Mouse (Mus musculus) lung, embryonic 15.5 days (tissue): Measurements from ENCODE around the gene Cdpf1. TPM values are rescaled to one million over a fixed set of nuclear protein-coding genes. Genes with fewer than 3 reads are reported as not detected.

Experiments
- ATAC-seq: fragments of 200-750 bp; cut with Nextera tagmentation; 2 replicates; pipeline ENCODE4 v1.8.0; 2017; ENCODE audit warnings: moderate number of reproducible peaks, borderline replicate concordance; ENCODE audit not compliant: low FRiP score, low TSS enrichment; ENCODE audit errors: extremely low read depth
- H3K27ac ChIP-seq: fragments of 300-500 bp; sonication (generic); 2 replicates; pipeline ENCODE4 v1.5.1; 2015; ENCODE audit warnings: moderate library complexity, mild to moderate bottlenecking, inconsistent platforms
- H3K27me3 ChIP-seq: fragments of 300-500 bp; sonication (generic); 2 replicates; pipeline ENCODE4 v1.6.1; 2015; ENCODE audit warnings: inconsistent platforms
- H3K36me3 ChIP-seq: fragments of 300-500 bp; sonication (generic); 2 replicates; pipeline ENCODE4 v1.6.1; 2015; ENCODE audit warnings: inconsistent platforms
- H3K4me1 ChIP-seq: fragments of 300-500 bp; sonication (generic); 2 replicates; pipeline ENCODE4 v1.6.1; 2015; ENCODE audit warnings: inconsistent platforms
- H3K4me2 ChIP-seq: fragments of 300-500 bp; sonication (generic); 2 replicates; pipeline ENCODE4 v1.6.1; 2015; ENCODE audit warnings: inconsistent platforms, mild to moderate bottlenecking, moderate library complexity
- H3K4me3 ChIP-seq: fragments of 300-500 bp; sonication (generic); 2 replicates; pipeline ENCODE4 v1.5.1; 2015; ENCODE audit warnings: mild to moderate bottlenecking, inconsistent platforms
- H3K9ac ChIP-seq: fragments of 300-500 bp; sonication (generic); 2 replicates; pipeline ENCODE4 v1.6.1; 2015; ENCODE audit warnings: inconsistent platforms
- H3K9me3 ChIP-seq: fragments of 300-500 bp; sonication (generic); 2 replicates; pipeline ENCODE4 v1.6.1; 2016; ENCODE audit warnings: inconsistent platforms
- WGBS: fragments of 180-500 bp; shearing (Covaris S2); methylation state at CpG from one replicate; pipeline ENCODE4 v1.1.7; 2015; 5-methylcytosine and 5-hydroxymethylcytosine counted together
- polyA plus RNA-seq: library from polyadenylated mRNA; unstranded; fragments of >200 nt; fragmentation: Nextera tagmentation; extraction: Ambion mirVana; gene quantifications from 2 replicates; pipeline ENCODE4 v1.2.1, GENCODE M21; 2015

Gene Cdpf1
- 35.7 and 36.3 TPM in 2 replicates for polyA plus RNA-seq

- peak within 1 kb of the TSS; percentile 84 for H3K4me3 ChIP-seq
- 2% methylated on average over 36 of the region's 36 CpGs for WGBS
- ATAC-seq = peak; percentile 95
These were observed at the start of gene Cdpf1 for GRCm38 (mm10) chr15:85811535-85812277. TSS of gene Cdpf1 (minus strand) at chr15:85811697.

GRCm38 (mm10) chr15:85859490-85860031 lies 48.1 kb upstream of the Cdpf1 start, which contains the start of gene Gtse1:
TSS of gene Gtse1 (plus strand) at chr15:85859745.
- under 1% methylated on average over 42 of the region's 42 CpGs for whole genome bisulfite sequencing
- Histone ChIP-seq H3K9me3 (no peaks in the 10 kb centered on the region), H3K4me1 (peaks cover 22% of the 10 kb centered on the region), H3K4me2 (peak within 1 kb of the TSS; percentile 73), H3K27me3 (no peaks in the 10 kb centered on the region), H3K4me3 (peak within 1 kb of the TSS; percentile 79), H3K36me3 (peaks cover 28% of the 10 kb centered on the region), H3K27ac (peak within 1 kb of the TSS; percentile 66), H3K9ac (peak within 1 kb of the TSS; percentile 63)
- peak; percentile 97 for ATAC-seq

More at GRCm38 (mm10) chr15:85811535-85812277, at the start of gene Cdpf1:
- Histone ChIP-seq H3K4me1 (peaks cover 16% of the 10 kb centered on the region), H3K4me2 (peak within 1 kb of the TSS; percentile 87), H3K36me3 (no peaks in the 10 kb centered on the region), H3K27me3 (no peaks in the 10 kb centered on the region), H3K9me3 (no peaks in the 10 kb centered on the region), H3K9ac (peak within 1 kb of the TSS; percentile 84), H3K27ac (peak within 1 kb of the TSS; percentile 85)

- Histone ChIP-seq H3K4me1 (peaks cover 22% of the 10 kb centered on the region), H3K27ac (peak overlapping the region; percentile 16), H3K36me3 (peaks cover 23% of the 10 kb centered on the region), H3K4me2 (peak overlapping the region; percentile 73), H3K9me3 (no peaks in the 10 kb centered on the region), H3K4me3 (peak overlapping the region; percentile 79), H3K27me3 (no peaks in the 10 kb centered on the region), H3K9ac (peak overlapping the region; percentile 63)
- WGBS = 10% methylated on average over 15 of the region's 15 CpGs
- ATAC-seq = peak; percentile 7; the same call in 1 of the 2 replicates
These were observed 47.5 kb upstream of the Cdpf1 start for GRCm38 (mm10) chr15:85858980-85859489.

- no peak overlapping the region for H3K27ac ChIP-seq
- H3K4me2 ChIP-seq = no peak overlapping the region
- H3K9ac ChIP-seq = no peak overlapping the region
- H3K9me3 ChIP-seq = no peaks in the 10 kb centered on the region
- no peaks in the 10 kb centered on the region for H3K4me1 ChIP-seq
- WGBS = 68% methylated on average over 12 of the region's 12 CpGs
- ATAC-seq = no peak
- no peak overlapping the region for H3K4me3 ChIP-seq
- H3K36me3 ChIP-seq = no peaks in the 10 kb centered on the region
- no peaks in the 10 kb centered on the region for H3K27me3 ChIP-seq
These were observed 40.3 kb upstream of the Cdpf1 start for GRCm38 (mm10) chr15:85851656-85852392.

- H3K27me3 ChIP-seq = no peaks in the 10 kb centered on the region
- H3K4me3 ChIP-seq = no peak overlapping the region
- no peak overlapping the region for H3K4me2 ChIP-seq
- H3K36me3 ChIP-seq = no peaks in the 10 kb centered on the region
- H3K9ac ChIP-seq = no peak overlapping the region
- no peak for ATAC-seq
- H3K27ac ChIP-seq = no peak overlapping the region
- H3K4me1 ChIP-seq = no peaks in the 10 kb centered on the region
- H3K9me3 ChIP-seq = no peaks in the 10 kb centered on the region
These were observed 33.6 kb upstream of the Cdpf1 start for GRCm38 (mm10) chr15:85845071-85845470.

GRCm38 (mm10) chr15:85841796-85842360 lies 30.4 kb upstream of the Cdpf1 start:
- WGBS = 67% methylated on average over 5 of the region's 5 CpGs
- Histone ChIP-seq H3K9ac (no peak overlapping the region), H3K4me2 (no peak overlapping the region), H3K27me3 (no peaks in the 10 kb centered on the region), H3K4me3 (no peak overlapping the region), H3K9me3 (no peaks in the 10 kb centered on the region), H3K36me3 (no peaks in the 10 kb centered on the region), H3K4me1 (no peaks in the 10 kb centered on the region), H3K27ac (no peak overlapping the region)
- ATAC-seq = no peak

GRCm38 (mm10) chr15:85840983-85841382 lies 29.5 kb upstream of the Cdpf1 start:
- no peak overlapping the region for H3K4me2 ChIP-seq
- H3K27me3 ChIP-seq = no peaks in the 10 kb centered on the region
- H3K9me3 ChIP-seq = no peaks in the 10 kb centered on the region
- H3K4me3 ChIP-seq = no peak overlapping the region
- H3K9ac ChIP-seq = no peak overlapping the region
- H3K27ac ChIP-seq = no peak overlapping the region
- H3K4me1 ChIP-seq = no peaks in the 10 kb centered on the region
- H3K36me3 ChIP-seq = no peaks in the 10 kb centered on the region
- 34% methylated on average over 6 of the region's 6 CpGs for WGBS
- no peak for ATAC-seq

GRCm38 (mm10) chr15:85836887-85837286 lies 25.4 kb upstream of the Cdpf1 start:
- Histone ChIP-seq H3K9ac (no peak overlapping the region), H3K4me2 (no peak overlapping the region), H3K4me1 (peaks cover 8% of the 10 kb centered on the region), H3K36me3 (no peaks in the 10 kb centered on the region), H3K27ac (no peak overlapping the region), H3K27me3 (no peaks in the 10 kb centered on the region), H3K9me3 (no peaks in the 10 kb centered on the region), H3K4me3 (no peak overlapping the region)
- ATAC-seq = no peak
- WGBS = 84% methylated on average over 5 of the region's 5 CpGs

GRCm38 (mm10) chr15:85835335-85835734 lies 23.8 kb upstream of the Cdpf1 start:
- no peak overlapping the region for H3K9ac ChIP-seq
- H3K36me3 ChIP-seq = no peaks in the 10 kb centered on the region
- ATAC-seq = no peak
- H3K4me2 ChIP-seq = no peak overlapping the region
- 47% methylated on average over 3 of the region's 3 CpGs for WGBS
- H3K27ac ChIP-seq = no peak overlapping the region
- peaks cover 15% of the 10 kb centered on the region for H3K4me1 ChIP-seq
- no peaks in the 10 kb centered on the region for H3K27me3 ChIP-seq
- H3K9me3 ChIP-seq = no peaks in the 10 kb centered on the region
- H3K4me3 ChIP-seq = no peak overlapping the region

- 41% methylated on average over 8 of the region's 8 CpGs for WGBS
- ATAC-seq = 0 out of 2 replicates have a peak, but pooled peaks have one; percentile 28
- Histone ChIP-seq H3K4me1 (peaks cover 15% of the 10 kb centered on the region), H3K36me3 (no peaks in the 10 kb centered on the region), H3K9ac (peak overlapping the region; percentile 63), H3K9me3 (no peaks in the 10 kb centered on the region), H3K4me3 (peak overlapping the region; percentile 63), H3K27me3 (no peaks in the 10 kb centered on the region), H3K27ac (peak overlapping the region; percentile 57; the same call in 1 of the 2 replicates), H3K4me2 (peak overlapping the region; percentile 83)
These were observed 21.1 kb upstream of the Cdpf1 start for GRCm38 (mm10) chr15:85832599-85832998.

- Histone ChIP-seq H3K36me3 (no peaks in the 10 kb centered on the region), H3K4me1 (peaks cover 15% of the 10 kb centered on the region), H3K27ac (peak within 1 kb of the TSS; percentile 57), H3K9me3 (no peaks in the 10 kb centered on the region), H3K4me3 (peak within 1 kb of the TSS; percentile 63), H3K9ac (peak within 1 kb of the TSS; percentile 63), H3K27me3 (no peaks in the 10 kb centered on the region), H3K4me2 (peak within 1 kb of the TSS; percentile 83)
- WGBS = 2% methylated on average over 27 of the region's 27 CpGs
- peak; percentile 82 for ATAC-seq
These were observed 20.6 kb upstream of the Cdpf1 start, which contains the start of gene Ttc38 for GRCm38 (mm10) chr15:85831954-85832590. TSS of gene Ttc38 (plus strand) at chr15:85832306.
